Mouse (Mus musculus) ES-CJ7 (cell line): Measurements from ENCODE around the gene S100a1.
A peak's percentile ranks its signal among the peaks of the same experiment; 100 is the strongest.

Source experiments
- DNase-seq: peaks from one replicate; pipeline ENCODE4 v3.0.0; 2011; ENCODE audit warnings: low read depth, low spot score

Gene S100a1

DNA sequence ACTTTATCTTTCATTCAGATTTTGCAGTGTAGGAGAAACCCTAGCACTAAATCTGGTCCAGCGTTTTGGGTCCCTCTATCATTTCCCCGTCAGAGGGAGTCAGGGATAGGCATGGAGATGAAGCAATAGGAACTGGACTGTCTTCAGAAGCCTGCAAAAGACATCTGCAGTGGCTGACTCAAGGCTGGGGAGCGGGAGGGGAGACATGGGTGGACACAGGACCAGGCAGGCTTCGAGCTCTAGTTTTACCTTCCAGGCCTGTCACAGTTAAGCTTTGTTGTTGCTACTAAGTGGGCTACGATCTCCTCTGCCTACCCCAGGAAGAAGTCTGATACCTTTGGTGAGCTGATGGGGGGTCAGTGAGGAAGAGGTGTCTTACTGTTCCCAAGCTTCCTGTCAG, 1.9 kb downstream of the S100a1 start:
- no peak for DNase-seq

DNA sequence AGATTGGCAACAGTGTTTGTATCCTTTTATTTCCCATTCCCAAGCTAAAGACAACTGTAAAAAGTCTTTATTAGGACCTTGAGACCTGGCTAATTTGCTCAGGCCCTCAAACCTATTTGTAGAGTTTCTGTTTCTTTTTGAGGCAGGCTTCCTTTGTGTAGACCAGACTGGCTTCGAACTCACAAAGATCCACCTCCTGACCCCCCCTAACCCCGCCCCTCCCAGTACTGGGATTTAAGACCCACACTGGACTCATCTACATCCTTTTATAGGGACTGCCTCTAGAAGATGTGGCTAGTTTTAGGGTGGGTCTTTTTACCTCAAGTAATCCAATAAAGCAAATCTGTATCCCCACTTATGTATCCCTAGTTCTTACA, 4.5 kb downstream of the S100a1 start:
- DNase-seq, result peak; percentile 64

DNA sequence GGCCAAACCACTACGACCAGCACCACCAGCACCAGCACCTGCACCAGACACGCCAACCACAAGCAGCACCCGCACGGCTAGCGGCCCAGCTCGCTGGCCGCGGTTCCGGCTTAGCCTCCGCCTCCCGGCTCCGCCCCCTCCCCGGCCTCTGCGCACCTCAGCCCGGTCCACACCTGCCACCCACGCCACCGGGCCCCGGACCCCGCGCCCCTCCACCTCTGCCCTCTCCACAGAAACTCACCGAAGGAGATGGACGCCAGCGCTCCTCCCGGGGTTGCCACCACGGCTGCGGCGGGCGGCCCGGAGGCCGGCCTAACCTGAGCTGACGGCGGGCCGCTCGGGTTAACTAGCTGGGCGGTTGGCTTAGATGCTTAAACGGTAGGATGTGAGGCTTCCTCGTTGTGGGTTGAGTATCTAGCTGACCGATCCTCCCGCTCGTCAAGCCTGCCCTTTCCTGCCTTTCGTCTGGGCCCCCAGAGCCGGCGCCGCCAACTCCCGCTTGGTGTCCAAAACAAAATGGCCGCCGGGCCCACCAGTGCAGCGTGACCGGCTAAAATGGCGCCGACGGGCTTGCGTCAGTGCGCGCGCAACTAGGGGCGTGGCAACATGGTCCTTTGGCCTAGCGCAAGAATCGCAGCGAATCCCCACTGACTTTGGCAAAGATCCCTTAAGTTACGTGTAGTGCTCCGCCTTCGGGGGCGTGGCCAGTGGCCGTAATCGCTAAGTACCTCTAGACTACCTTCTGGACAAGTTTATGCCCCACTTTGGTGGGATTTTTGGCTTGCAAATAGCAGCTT, 5.0 kb downstream of the S100a1 start, which contains the start of gene Chtop:
Gene Chtop, minus strand, starts transcription at position 549 of the 797 bp plus-strand sequence.
- peak; percentile 100 for DNase-seq

DNA sequence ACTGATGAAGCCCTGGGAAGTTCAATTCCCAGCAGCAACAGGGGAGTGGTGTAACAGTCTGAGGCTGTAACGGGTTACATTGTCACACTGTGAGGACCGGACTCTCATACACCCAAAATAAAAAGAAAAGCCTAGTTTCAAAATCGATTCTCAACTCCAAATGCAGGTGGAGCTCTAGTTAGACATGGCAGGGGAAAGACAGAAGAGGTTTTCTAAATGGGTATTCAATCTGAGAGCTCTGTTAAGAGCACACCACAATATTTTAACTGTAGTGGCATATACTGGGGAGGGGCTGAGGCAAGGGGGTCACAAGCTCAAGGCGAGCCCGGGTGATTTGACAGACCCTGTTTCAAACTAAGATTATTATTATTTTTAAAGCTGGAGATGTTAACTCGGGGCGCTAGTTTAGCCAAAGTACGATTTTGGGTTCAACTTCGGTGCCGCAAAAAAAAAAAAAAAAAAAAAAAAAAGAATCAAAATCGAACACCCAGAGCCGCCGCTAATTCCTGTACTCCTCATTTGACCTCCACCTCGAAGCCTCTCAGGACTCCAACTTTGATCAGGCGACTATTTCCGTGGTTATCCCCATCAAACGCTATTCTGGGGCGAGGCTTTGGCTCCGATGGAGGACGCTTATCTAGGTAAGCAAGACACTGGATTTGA, 5.8 kb downstream of the S100a1 start:
- peak; percentile 24 for DNase-seq

DNA sequence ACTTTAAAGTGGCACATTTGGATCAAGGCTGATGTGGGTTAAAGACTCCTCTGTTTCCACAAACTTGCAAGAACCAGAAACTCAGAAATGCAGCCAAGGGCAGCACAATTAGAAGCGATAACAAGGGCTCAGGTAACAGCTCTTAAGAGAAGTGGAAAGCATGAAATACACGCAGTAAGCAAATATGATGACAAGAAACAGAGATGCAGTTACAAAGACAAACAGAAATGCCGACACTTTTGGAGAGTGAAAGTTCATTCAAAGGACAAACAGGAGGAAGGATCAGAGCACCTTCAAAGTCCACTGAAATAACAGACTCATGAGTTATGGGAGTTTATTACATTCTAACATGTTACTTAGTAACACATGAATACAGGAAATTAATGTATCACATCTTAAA, 7.8 kb downstream of the S100a1 start:
- DNase-seq, result no peak

DNA sequence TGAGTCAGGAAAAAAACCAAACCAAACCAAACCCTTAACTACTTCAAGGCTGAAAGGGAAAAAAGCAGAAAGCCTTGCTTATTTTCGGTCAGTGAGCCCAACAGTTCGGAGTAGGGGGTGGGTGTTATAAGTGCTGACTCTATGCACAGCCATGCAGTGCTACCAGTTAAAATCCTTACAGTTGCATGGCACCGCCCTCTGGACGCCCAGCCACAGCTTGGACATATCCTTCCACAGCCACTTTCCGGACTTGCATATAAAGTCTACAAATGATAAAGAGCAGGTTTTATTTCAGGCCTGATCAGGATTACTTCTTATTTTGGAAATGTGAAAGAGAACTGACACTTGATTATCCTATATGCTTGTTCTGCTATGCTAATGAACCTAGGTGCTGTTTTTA, 9.0 kb downstream of the S100a1 start:
- no peak for DNase-seq

DNA sequence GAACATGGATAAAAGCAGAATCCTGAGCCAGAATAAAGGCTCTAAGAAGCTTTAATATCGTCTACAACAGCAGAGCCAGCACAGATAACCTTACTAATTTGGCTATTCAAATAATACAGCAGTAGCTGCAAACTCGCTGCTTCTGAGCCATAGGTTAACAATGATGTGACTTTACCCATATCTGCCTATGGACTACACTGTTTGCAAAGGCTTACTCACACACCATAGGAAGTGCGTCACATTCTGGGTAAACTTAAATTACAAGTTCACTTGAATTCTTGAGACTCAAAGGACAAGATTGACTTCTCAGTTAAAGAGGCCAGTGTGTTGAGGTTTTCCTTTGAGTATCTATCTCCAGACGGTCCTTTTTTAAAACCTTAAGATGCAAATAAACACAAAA, 10.7 kb downstream of the S100a1 start:
- DNase-seq, result no peak

DNA sequence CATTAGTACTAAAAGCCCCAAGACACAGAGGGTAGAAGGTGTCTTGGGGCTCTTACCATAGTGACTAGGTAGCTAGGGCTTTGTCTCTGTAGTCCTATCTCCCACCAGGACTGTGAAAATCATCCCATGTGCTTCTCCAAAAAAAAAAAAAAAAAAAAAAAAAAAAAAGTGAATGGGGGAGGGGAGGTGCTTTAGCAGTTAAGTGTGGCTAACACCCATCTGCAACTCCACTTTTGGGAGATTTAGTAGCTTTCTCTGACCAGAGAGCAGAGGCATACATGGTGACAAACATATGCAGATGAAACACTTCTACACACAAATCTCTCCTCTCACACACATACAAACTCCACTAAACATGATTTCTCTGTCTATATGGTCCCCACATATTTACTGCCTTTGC, 16.6 kb downstream of the S100a1 start:
- no peak for DNase-seq

DNA sequence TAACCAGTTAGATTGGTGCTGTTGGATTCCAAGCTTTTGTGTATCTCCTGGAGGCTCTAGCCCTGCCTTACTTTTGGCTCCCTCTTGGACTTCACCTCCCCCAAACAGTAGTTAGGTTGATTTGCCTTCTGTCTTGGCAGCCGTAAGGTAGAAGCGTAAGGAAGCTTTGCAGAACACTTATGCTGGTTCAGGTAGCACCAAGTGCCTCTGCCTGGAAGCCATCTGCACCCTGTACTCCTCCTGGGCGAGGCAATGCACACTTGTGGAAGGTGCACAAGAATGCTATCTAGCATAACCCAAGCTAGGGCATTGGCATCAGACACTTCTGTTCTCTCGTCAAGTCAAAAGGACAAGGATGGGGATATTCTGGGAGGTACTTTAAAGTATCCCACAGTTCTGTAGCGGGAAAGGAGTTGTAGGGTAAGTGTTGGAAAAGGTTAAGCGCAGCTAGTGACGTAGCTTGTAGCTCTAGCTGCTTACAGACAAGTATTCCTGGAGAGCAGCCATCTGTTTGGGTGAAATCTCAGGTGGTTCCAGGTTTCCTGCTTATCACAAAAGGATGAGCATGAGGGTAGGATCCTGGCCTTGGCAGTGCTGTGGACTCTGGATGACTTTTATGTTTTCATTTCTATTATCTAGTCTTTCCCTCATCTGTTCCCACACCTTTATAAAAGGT, 18.2 kb downstream of the S100a1 start:
- no peak for DNase-seq

DNA sequence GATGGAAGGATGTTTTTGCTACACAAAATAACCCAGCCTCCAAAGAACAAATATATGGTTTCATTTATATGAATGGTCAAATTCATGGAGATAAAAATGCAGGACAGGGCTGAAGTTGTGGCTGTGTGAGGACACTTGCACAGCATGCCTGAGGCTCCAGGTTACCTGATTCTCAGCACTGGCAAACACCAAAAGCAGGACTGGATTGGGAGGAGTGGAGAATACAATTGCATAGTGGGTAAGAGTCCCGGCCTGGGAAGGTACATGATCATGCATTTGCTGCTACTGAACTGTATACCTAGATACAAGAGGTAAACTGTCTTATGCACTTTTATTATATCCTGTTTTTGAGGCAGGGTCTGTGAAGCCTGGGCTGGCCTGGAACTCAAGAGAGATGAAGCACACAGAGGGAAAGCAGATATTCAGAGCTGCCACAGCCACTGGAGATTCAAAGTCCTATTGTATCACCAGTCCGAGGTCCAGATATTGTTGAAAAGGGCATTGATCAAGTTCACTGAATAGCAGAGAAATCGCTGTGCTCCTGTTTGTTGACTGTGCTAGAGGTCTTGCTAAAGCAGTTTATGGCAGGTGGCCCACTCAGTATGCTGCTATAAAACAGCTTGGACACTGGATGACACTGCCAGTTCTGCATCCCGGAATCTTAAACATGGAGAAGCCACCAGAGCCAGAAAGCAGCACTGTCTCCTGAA, 20.2 kb downstream of the S100a1 start:
- DNase-seq, result no peak

DNA sequence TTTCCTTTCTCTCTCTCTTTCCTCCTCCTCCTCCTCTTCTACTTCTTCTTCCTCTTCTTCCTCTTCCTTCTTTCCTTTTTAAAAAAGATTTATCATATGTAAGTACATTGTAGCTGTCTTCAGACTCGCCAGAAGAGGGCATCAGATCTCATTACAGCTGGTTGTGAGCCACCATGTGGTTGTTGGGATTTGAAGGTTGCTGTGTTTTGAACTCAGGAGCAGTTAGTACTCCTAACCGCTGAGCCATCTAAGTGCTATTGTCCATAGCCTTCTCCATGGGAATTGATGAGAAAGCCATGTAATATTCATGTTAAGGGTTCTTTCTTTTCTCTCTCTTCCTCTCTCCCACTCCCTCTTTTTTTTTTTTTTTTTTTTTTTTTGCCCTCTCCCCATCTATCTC, 22.8 kb downstream of the S100a1 start:
- DNase-seq, result peak; percentile 63

DNA sequence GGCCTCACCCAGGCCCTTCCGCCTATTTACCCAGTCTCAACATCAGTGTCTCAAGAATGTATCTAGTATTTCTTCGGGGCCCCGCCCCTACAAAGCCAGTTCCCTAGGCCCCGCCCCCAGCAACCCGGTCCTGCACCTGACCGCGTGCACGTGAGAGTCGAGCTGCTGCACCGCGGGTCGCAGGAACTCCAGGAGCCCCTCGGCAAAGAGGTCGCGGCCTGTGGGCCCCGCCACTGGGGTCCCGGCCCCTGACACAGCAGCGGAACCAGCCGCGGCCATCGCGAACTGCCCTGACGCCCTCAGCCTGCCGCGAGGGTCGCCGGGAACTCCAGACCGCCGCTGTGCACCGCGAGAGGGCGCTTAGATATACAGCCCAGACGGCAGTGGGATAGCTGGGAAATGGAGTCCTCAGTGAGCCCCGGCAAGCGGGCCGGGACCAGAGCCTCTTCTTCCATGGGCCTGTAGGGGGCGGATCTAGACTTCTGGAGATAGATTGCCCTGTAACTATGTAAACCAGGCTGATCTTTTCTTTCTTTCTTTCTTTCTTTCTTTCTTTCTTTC, 23.4 kb downstream of the S100a1 start, which contains the start of gene Snapin:
Gene Snapin, minus strand, starts transcription at position 338 of the 561 bp plus-strand sequence.
- DNase-seq, result peak; percentile 95

DNA sequence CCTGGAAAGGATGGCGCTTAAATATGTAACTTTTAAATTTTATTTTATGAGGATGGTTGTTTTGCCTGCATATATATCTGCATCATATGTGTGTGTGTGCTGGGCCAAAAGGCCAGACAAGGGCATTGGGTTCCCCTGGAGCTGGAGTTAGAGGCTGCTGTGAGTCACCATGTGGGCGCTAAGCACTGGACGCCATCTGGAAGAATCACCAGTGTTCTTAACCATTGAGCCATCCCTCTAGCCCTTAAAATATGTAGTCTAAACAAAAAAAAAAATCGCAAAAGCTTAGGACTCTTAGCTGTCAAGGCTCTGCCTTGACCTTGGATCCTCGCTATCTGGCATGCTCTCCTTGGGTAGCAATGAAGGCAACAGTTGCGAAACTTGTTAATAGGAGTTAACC, 25.6 kb downstream of the S100a1 start:
- DNase-seq, result no peak

DNA sequence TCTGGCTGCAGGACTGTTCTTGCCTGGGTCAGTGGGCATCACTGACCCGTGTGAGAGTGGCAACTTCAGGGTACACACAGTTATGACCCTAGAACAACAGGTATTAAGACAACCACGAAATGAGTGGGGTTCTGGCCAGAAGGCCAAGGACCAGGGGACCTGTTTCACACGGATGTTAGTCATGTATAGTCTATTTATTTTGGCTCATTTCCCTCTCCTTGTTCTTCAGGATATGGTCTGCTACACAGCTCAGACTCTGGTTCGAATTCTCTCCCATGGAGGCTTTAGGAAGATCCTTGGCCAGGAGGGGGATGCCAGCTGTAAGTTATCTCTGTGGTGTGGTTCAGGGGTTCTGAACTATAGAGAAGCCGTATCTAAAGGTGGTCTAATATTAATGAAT, 27.2 kb downstream of the S100a1 start:
- no peak for DNase-seq

DNA sequence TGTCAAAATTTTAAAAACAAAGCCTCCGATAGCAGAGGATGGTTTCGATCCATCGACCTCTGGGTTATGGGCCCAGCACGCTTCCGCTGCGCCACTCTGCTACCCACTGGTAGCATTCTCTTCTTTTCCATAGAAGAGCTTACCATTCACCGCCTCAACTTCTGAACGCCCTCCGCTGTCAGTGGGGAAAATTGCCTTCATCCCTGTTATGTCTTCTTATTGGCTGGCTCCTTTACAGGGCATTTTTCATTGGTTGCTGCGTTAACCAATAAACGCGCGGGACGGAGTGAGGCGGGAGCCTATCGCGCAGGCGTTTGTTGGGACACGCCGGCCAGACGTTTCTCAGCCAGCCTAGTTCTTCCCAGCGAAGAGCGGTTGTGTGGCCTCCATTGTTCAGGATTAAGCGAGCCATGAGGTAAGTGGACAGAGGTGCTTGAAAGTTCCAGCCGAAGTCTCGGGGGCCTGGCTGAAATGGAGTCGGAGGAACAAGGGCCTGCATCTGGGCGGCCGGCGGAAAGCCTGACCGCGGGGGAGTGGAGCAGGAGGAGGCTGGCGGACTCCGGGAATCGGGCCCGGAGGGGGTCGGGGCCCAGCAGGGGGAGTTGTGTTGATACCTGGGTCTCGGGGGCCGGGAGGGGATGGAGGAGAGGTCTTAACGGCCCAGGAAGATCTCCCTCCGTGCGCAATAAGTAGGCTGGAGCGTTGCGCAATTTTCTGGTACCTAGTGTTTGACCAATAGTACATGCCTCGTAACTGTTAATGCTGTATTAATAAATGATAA, 38.2 kb downstream of the S100a1 start, which contains the start of gene Ilf2:
Gene Ilf2, plus strand, starts transcription at position 296 of the 781 bp plus-strand sequence.
- peak; percentile 98 for DNase-seq

DNA sequence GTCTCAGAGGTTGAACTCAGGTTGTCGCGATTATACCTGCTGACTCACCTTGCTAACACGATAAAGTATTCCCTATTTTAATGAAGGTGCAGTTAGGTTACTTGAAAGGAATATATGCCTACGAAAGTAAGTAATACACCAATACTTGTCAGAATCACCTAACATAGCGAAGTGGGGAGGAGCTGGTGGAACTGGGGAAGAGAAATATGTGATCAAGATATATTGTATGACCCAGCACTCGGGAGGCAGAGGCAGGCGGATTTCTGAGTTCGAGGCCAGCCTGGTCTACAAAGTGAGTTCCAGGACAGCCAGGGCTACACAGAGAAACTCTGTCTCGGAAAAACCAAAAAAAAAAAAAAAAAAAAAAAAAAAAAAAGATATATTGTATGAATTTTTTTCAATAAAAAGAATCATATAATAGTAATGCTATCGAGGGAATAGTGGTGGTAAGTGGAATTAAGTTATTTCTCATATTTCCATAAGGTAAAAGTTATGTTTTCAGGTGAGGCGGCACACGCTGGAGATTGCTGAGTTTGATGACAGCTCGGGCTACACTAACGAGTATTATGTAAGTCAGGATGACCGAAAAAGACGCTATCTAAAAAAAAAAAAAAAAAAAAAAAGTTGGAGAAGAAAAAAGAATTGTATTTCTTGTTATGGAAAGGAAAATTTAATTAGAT, 38.9 kb downstream of the S100a1 start:
- peak; percentile 37 for DNase-seq

DNA sequence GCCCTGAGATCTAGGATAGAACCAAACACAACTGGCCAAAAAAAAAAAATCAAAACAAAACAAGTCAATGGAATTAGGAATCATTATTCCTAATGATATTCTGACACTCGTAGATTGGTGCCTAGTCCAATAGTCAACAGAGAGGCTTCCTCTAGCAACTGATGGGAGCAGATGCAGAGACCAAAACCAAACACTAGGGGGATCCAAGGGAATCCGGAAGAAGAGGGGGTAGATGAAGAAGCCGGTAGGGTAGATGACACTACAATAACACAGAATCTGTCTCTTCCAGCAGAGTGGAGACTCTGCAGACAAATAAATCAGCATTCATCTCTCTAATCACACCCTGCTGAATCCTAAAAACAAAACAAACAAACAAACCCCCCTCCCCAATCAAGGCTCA, 42.0 kb downstream of the S100a1 start:
- DNase-seq, result peak; percentile 80

DNA sequence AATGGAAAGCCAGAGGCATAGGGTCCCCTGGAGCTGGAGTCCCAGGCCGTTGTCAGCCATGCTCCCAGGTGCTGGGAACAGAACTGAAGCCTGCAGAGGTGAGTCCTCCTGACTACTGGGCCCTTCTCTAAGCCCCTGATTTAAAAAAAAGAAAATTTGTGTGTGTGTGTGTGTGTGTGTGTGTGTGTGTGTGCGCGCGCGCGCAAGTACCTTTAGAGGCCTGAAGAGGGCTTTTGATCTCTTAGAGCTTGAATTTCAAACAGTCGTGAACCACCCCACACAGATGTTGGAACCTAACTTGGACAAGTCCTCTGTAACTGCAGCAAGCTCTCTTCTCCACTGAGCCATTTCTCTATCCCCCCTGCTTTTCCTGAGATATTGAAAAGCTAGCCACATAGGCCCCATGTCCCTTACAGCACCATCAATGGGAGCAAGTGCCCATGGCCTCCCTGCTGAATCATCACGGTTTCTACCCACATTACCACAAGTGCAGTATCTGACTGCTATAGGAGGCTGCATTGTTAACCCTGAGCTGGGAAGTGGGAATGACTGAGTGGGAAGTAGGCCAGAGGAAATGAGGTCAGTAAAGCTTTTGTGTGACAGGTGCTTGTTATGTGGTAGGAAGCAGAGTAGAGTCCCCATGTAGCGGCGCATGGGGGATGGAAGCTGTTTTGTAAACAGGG, 46.4 kb downstream of the S100a1 start:
- DNase-seq, result peak; percentile 59

DNA sequence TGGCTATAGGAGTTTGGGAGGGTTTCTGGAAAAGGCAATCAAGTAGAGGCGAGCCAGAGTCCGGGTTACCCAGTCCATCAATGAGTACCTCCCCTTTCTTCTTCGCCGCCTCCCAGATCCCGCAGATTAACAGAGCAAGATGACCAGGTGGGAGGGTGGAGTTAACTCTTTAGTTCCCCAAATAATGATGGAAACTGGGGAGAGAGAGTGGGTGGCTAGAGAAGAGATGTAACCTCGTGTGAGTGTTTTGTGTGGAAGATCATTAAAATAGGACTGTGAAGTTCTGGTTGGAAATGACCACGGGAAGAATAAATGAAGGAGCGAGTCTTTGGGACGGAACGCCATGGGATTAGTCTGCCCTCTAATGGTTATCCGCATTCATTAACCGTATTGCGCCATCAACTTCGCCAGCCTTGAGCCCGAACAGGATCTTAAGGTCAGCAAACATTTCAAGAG, 47.9 kb downstream of the S100a1 start:
- DNase-seq, result peak; percentile 76
